Mouse (Mus musculus): ENCODE data around the gene Rgsl1.
"Not testable (repeated sequence)": the region's sequence is repeated elsewhere in the genome, so short reads cannot be mapped to it uniquely, and the experiment has no call there.

DNA sequence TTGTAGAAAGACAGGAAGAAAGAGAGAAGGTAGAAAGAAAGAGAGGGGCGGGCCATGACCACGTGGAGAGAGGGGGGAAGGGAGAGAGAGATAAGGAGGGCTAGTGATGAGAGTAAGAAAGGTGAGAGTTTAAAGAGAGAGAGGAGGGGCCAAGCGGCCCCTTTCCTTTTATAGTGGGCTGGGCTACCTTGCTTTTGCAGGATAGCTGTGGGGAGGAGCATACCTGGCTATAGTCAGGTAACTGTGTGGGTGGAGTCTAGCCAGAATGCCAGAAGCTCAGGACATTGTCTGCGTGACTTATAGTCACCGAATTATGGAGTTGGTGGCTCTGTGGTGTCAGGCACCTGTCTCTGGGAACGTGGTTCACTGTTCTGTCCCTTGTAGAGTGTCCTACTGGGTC is 74.4 kb downstream of the Rgsl1 start:
- TF ChIP-seq GATA1, TAL1 (IDR thresholded peaks at IDR 0.05; ENCODE audit: low read length): not testable (repeated sequence)
